Mouse (Mus musculus) embryonic facial prominence, embryonic 15.5 days (tissue): ENCODE measurements around the gene Spsb4. TPM values are rescaled to one million over a fixed set of nuclear protein-coding genes. Genes with fewer than 3 reads are reported as not detected.

Experiments used
- ATAC-seq: fragments of 200-750 bp; cut with Nextera tagmentation; 2 replicates; pipeline ENCODE4 v1.8.0; 2017; ENCODE audit warnings: low read depth, moderate TSS enrichment; ENCODE audit not compliant: insufficient number of reproducible peaks, low FRiP score, low TSS enrichment
- H3K27ac ChIP-seq: fragments of 300-500 bp; sonication (generic); replicated peaks from 2 replicates; pipeline ENCODE4 v1.5.1; 2015; ENCODE audit warnings: mild to moderate bottlenecking, inconsistent platforms
- H3K27me3 ChIP-seq: fragments of 300-500 bp; sonication (generic); 2 replicates; pipeline ENCODE4 v1.6.1; 2015; ENCODE audit warnings: inconsistent platforms
- H3K36me3 ChIP-seq: fragments of 300-500 bp; sonication (generic); 2 replicates; pipeline ENCODE4 v1.6.1; 2015; ENCODE audit warnings: mild to moderate bottlenecking, inconsistent platforms
- H3K4me1 ChIP-seq: fragments of 300-500 bp; sonication (generic); 2 replicates; pipeline ENCODE4 v1.6.1; 2015; ENCODE audit warnings: inconsistent platforms
- H3K4me2 ChIP-seq: fragments of 300-500 bp; sonication (generic); replicated peaks from 2 replicates; pipeline ENCODE4 v1.6.1; 2015; ENCODE audit warnings: mild to moderate bottlenecking, inconsistent platforms
- H3K4me3 ChIP-seq: fragments of 300-500 bp; sonication (generic); replicated peaks from 2 replicates; pipeline ENCODE4 v1.5.1; 2015; ENCODE audit warnings: mild to moderate bottlenecking, inconsistent platforms
- H3K9ac ChIP-seq: fragments of 300-500 bp; sonication (generic); 2 replicates; pipeline ENCODE4 v1.6.1; 2015; ENCODE audit warnings: inconsistent platforms
- H3K9me3 ChIP-seq: fragments of 300-500 bp; sonication (generic); replicated peaks from 2 replicates; pipeline ENCODE4 v1.6.1; 2016; ENCODE audit warnings: inconsistent platforms
- WGBS: fragments of 180-500 bp; shearing (Covaris S2); methylation state at CpG from one replicate; pipeline ENCODE4 v1.1.7; 2015; 5-methylcytosine and 5-hydroxymethylcytosine counted together
- polyA plus RNA-seq: library from polyadenylated mRNA; unstranded; fragments of >200 nt; fragmentation: Nextera tagmentation; extraction: Ambion mirVana; gene quantifications from 2 replicates; pipeline ENCODE4 v1.2.1, GENCODE M21; 2015

The Spsb4 gene
- polyA plus RNA-seq, 1 experiment from 2014 or later, result 11.4 TPM

DNA sequence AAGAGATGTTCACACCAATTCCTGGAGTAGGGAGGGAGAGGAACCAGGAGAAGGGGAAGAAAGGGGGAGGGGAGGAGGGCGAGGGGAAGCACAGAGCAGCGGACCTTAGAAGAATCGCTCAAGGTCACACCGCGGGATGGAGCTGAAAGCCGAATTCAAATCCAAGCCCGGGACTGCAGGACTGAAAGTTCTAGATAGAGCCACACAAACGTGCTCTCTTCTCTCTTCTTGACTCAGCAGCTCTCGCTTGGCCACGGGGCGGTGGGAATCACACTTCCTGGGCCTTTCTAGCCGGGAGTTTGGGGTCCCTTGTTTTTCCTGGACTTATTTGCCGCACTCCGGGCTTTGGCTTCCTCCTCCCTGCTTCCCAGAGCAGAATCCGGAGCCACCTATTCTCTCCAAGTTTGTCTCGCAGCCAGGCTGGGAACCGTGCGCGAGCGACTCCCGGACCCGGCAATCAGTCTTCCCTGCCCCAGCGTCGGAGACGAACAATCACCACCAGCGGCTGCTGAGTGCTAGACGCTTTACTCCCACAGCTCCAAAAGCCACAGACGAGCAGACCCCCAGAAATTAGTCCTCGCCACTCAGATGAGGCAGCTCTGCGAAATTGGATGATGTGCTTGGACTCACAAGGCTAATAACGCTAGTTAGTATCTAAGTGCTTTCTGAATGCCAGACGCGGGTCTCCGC, 1.4 kb downstream of the Spsb4 start:
- Histone ChIP-seq H3K4me1 (peaks cover 38% of the 10 kb centered on the region), H3K4me2 (peak overlapping the region; percentile 100), H3K27ac (no peak overlapping the region), H3K36me3 (no peaks in the 10 kb centered on the region), H3K27me3 (peaks cover 27% of the 10 kb centered on the region), H3K4me3 (peak overlapping the region; percentile 67), H3K9ac (peak overlapping the region; percentile 40; the same call in 1 of the 2 replicates), H3K9me3 (no peaks in the 10 kb centered on the region)
- WGBS, result under 1% methylated on average over 34 of the region's 34 CpGs
- ATAC-seq, result no peak

DNA sequence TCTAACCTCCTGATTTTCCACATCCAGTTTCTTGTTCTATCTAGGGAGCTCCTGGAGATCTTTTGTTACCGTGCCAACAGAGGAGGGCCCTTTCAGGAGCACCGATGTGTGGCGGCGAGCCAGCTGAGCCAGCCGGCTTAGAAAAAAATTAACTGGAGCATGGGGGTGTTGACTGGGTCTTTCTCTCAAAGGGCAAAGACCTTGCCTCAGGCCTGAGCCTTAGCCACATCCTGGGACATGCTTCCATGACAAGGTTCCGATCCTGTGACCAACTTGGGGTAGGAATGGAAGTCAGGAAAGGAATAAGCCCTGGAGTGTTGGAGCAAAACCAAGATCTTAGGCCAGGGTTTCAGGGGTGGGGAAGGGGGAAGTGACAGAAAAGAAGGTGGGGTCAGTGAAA, 2.9 kb downstream of the Spsb4 start:
- peaks cover 49% of the 10 kb centered on the region for H3K4me1 ChIP-seq
- H3K9ac ChIP-seq, result no peak overlapping the region

DNA sequence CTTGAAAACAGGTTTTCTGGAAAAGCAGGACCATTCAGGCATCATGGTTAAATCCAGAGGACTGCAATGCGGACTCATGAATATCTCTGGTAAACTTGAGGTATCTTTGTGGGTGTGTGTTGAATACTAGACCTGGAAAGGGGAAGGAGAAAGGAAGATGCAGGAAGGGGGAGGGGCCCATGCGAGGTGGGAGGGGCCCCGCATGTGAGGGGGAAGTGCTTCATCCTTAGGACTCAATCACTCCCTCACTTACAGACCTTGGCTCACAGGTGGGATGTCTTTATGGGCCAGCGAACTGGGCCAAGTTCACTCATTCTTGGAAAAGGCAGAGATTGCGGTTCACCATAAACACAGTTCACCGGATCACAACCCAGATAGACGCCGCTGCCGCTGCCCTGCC, 4.9 kb downstream of the Spsb4 start:
- H3K4me1 ChIP-seq, result peaks cover 42% of the 10 kb centered on the region

More for the DNA sequence above, 2.9 kb downstream of the Spsb4 start:
- Histone ChIP-seq H3K36me3 (no peaks in the 10 kb centered on the region), H3K27ac (no peak overlapping the region), H3K9me3 (no peaks in the 10 kb centered on the region), H3K27me3 (peaks cover 27% of the 10 kb centered on the region), H3K4me3 (no peak overlapping the region), H3K4me2 (no peak overlapping the region)
- no peak for ATAC-seq
- WGBS, result 26% methylated on average over 6 of the region's 6 CpGs

DNA sequence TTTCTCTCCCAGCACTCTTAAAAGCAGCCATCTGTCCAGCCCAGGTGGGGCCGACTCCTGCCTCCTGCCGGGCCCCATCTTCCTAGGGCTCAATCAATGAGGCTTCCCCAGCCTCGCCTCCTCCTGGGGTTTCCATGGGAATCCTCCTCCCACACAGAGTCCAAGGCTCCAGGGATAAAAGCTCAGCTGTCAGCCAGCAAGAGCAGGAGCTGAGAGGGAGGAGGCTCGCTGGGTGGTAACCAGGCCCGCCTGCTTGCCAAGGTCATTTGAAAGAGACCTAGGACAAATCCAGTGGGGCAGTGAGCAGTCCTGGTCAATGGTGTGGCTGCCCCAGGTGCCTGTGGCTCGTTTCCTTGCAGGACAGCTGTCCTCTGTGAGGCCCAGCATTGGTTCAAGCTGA, 5.5 kb downstream of the Spsb4 start:
- H3K36me3 ChIP-seq, result no peaks in the 10 kb centered on the region
- no peak overlapping the region for H3K4me3 ChIP-seq
- WGBS, result 31% methylated on average over 6 of the region's 6 CpGs
- peaks cover 27% of the 10 kb centered on the region for H3K27me3 ChIP-seq
- H3K9me3 ChIP-seq, result no peaks in the 10 kb centered on the region
- H3K4me2 ChIP-seq, result no peak overlapping the region
- H3K27ac ChIP-seq, result no peak overlapping the region
- peaks cover 38% of the 10 kb centered on the region for H3K4me1 ChIP-seq
- ATAC-seq, result peak; percentile 31; the same call in 1 of the 2 replicates
- H3K9ac ChIP-seq, result no peak overlapping the region

More for the DNA sequence above, 4.9 kb downstream of the Spsb4 start:
- no peak overlapping the region for H3K4me3 ChIP-seq
- no peak overlapping the region for H3K4me2 ChIP-seq
- H3K27me3 ChIP-seq, result peaks cover 27% of the 10 kb centered on the region
- no peaks in the 10 kb centered on the region for H3K36me3 ChIP-seq
- 81% methylated on average over 9 of the region's 9 CpGs for WGBS
- ATAC-seq, result no peak
- H3K9me3 ChIP-seq, result no peaks in the 10 kb centered on the region
- no peak overlapping the region for H3K9ac ChIP-seq
- H3K27ac ChIP-seq, result no peak overlapping the region

DNA sequence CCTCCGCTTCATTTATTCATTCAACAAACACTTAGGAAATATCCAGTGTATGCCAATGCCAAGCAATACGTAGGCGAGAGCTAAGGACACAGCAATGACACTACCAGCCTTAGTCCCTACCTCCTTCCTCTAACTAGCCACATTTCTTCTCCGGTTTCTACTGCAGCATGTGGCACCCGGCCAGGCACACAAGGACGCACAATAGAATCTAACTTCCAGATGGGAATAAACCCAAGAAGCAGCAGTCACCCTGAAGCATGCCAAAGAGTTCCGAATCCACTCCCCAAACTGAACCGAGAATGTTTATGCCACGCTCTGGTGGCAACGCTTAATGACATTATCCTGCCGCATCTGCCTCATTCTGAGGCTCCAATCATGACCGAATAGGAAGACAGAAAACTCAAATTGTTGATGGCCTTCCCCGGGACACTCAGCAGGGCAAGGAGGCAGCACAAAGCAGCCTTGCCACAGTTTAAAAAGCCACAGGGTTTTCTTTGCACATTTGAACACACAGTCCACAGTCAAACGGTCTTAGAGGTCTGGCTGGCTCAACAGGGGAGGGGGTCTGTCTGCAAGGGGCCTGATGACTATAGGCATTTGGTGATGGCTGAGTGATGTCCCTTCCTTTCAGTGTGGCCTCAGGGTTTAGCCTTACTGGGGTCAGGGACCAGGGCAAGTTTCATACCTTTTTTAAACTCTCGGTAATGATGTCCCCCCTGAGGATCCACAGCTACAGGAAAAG, 7.0 kb downstream of the Spsb4 start:
- Histone ChIP-seq H3K4me2 (no peak overlapping the region), H3K27ac (no peak overlapping the region), H3K4me1 (peaks cover 22% of the 10 kb centered on the region), H3K9me3 (no peaks in the 10 kb centered on the region), H3K4me3 (no peak overlapping the region), H3K36me3 (no peaks in the 10 kb centered on the region), H3K27me3 (peaks cover 12% of the 10 kb centered on the region), H3K9ac (no peak overlapping the region)
- no peak for ATAC-seq
- 39% methylated on average over 15 of the region's 15 CpGs for WGBS

DNA sequence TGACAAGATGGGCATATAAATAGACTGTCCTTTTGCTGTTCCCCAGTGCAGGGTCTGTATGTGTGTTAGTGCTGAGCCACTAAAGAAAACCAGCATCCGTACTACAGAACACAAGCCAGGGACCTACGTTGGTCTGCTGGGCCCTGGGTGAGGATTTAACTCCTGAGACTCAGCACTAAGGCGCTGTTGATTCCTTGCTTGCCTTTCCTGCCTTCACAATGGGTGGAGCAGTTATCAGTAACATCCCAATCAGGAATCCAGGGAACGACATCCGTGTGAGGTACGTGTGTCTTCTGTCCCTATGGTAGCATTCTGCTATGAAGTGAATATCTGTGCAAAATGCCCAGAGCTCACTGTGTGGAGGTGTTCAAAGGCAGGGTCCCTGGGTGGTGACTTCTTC, 8.2 kb downstream of the Spsb4 start:
- WGBS, result 82% methylated on average over 6 of the region's 6 CpGs
- H3K4me1 ChIP-seq, result peaks cover 17% of the 10 kb centered on the region
- H3K27me3 ChIP-seq, result peaks cover 7% of the 10 kb centered on the region; the same call in 1 of the 2 replicates
- ATAC-seq, result no peak
- H3K36me3 ChIP-seq, result no peaks in the 10 kb centered on the region
- no peak overlapping the region for H3K9ac ChIP-seq
- no peaks in the 10 kb centered on the region for H3K9me3 ChIP-seq
- H3K4me2 ChIP-seq, result no peak overlapping the region
- no peak overlapping the region for H3K27ac ChIP-seq
- H3K4me3 ChIP-seq, result no peak overlapping the region

DNA sequence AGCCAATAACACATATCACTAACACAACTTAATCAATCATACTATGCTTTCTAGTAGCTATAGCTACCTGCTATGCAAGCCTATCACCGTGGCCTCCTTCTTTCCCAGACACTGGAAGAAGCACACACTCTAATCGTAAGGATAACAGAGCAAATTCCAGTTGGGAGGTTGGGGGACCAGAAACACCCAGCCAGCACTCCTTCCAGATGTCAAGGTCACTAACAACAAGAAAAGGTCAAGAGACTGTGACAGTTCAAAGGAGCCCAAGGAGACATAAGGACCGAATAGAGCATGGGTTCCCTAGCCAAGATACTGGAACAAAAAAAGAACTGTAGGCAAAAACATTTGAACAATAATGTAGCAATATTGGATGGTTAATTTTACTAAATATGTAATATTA, 13.9 kb downstream of the Spsb4 start:
- WGBS, result 31% methylated on average over 3 of the region's 3 CpGs

DNA sequence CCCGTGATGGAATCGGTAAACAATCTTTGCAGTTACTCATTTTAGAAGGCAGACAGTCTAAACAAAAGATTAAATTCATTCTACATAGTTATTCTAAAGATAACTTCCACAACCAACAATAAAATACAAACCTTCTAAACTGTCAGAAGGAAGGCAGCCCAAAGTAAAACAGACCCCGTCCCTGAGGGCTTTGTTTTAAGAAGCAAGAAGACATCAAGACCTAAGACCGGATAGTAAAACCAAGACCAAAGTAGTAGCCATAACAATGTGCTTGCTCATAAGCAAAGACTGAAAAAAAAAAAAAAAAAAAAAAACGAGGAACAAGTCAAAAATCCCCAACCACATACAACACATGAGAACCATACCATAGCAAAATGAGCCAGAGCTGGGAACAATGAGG, 15.5 kb downstream of the Spsb4 start:
- Histone ChIP-seq H3K4me2 (no peak overlapping the region), H3K9ac (no peak overlapping the region), H3K9me3 (no peaks in the 10 kb centered on the region), H3K36me3 (no peaks in the 10 kb centered on the region), H3K4me3 (no peak overlapping the region), H3K27me3 (no peaks in the 10 kb centered on the region), H3K27ac (no peak overlapping the region), H3K4me1 (peaks cover 6% of the 10 kb centered on the region; the same call in 1 of the 2 replicates)
- ATAC-seq, result no peak
- 43% methylated on average over 5 of the region's 5 CpGs for WGBS

More for the DNA sequence above, 13.9 kb downstream of the Spsb4 start:
- Histone ChIP-seq H3K4me2 (no peak overlapping the region), H3K9ac (no peak overlapping the region), H3K9me3 (no peaks in the 10 kb centered on the region), H3K27ac (no peak overlapping the region), H3K4me3 (no peak overlapping the region), H3K27me3 (no peaks in the 10 kb centered on the region), H3K4me1 (peaks cover 6% of the 10 kb centered on the region; the same call in 1 of the 2 replicates), H3K36me3 (no peaks in the 10 kb centered on the region)
- ATAC-seq, result no peak

DNA sequence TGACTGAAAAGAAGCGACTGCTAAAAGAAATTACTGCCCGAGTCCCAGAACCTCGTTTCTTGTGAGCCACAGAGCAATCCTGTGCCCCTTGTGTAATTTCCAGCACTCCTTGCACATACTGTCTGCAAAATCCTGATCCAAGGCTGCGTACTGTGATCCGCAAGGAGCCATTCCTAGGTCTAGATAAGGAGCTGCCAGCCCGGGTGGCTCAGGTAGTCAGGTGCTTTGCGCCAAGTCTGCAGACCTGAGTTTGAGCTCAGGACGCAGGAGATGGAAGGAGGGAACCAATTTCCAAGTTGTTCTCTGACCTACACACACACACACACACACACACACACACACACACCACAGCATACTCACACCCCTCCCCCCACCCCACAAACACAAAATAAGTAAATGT, 16.0 kb downstream of the Spsb4 start:
- H3K9ac ChIP-seq, result no peak overlapping the region
- H3K4me3 ChIP-seq, result no peak overlapping the region
- H3K9me3 ChIP-seq, result no peaks in the 10 kb centered on the region
- no peaks in the 10 kb centered on the region for H3K27me3 ChIP-seq
- H3K4me1 ChIP-seq, result peaks cover 6% of the 10 kb centered on the region; the same call in 1 of the 2 replicates
- no peak for ATAC-seq
- H3K4me2 ChIP-seq, result no peak overlapping the region
- no peak overlapping the region for H3K27ac ChIP-seq
- 75% methylated on average over 8 of the region's 8 CpGs for WGBS
- no peaks in the 10 kb centered on the region for H3K36me3 ChIP-seq

DNA sequence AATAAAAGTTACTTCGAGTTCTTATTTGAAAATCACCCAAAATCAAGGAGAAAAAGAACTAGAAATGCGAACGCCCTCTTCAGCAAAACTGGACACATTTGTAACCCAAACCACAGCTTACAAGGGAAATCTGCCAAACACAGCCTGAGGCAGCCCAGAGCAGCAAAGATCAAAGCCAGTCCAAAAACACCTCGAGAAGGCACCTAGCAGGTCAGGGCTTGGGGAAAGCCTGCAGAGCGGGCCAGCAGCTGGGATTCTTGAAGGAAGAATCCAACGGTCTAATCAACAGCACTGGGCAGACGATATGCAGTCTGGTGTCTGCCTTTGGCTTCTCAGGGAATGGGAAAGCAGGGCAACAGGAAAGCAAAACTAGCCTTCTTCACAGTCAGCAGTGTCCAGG, 16.6 kb downstream of the Spsb4 start:
- 33% methylated on average over 7 of the region's 7 CpGs for WGBS
- ATAC-seq, result no peak
- Histone ChIP-seq H3K4me2 (no peak overlapping the region), H3K27me3 (no peaks in the 10 kb centered on the region), H3K9me3 (no peaks in the 10 kb centered on the region), H3K4me3 (no peak overlapping the region), H3K27ac (no peak overlapping the region), H3K36me3 (no peaks in the 10 kb centered on the region), H3K4me1 (peaks cover 6% of the 10 kb centered on the region; the same call in 1 of the 2 replicates), H3K9ac (no peak overlapping the region)

DNA sequence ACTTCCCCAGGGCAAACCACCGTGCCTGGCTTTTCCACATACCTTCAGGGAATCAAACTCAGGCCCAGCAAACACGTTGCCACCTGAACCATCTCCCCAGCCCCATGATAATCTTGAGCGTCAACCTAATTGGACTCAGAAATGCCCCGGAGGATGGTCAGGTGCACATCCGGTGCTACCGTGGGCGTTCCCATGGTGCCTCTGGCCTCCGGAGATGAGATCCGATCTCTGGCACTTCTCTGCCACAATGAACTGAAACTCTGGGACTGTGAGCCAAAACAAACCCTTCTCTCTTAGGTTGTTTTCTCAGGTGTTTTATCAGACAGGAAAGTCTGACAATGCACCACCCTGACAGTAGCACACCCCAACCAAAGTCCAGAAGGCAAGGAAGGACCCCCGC, 17.2 kb downstream of the Spsb4 start:
- ATAC-seq, result no peak
- 68% methylated on average over 10 of the region's 10 CpGs for WGBS
- Histone ChIP-seq H3K4me2 (no peak overlapping the region), H3K4me3 (no peak overlapping the region), H3K9ac (no peak overlapping the region), H3K27me3 (no peaks in the 10 kb centered on the region), H3K36me3 (no peaks in the 10 kb centered on the region), H3K4me1 (peaks cover 6% of the 10 kb centered on the region; the same call in 1 of the 2 replicates), H3K27ac (no peak overlapping the region), H3K9me3 (no peaks in the 10 kb centered on the region)
